Mouse (Mus musculus) ES-E14 (cell line): ENCODE results near the gene Gm10577. TPM values are rescaled to one million over a fixed set of nuclear protein-coding genes. Genes with fewer than 3 reads are reported as not detected.

Experiments used
- DNase-seq: peaks from one replicate; pipeline ENCODE4 v3.0.0-alpha.2; 2013; ENCODE audit warnings: low read depth, low spot score
- H3K27ac ChIP-seq: 2 replicates; pipeline ENCODE4 v1.5.1; 2012; ENCODE audit warnings: low read depth, mild to moderate bottlenecking, low read length, moderate library complexity, mixed read lengths; ENCODE audit not compliant: poor library complexity, insufficient read depth, severe bottlenecking
- H3K36me3 ChIP-seq: 2 replicates; pipeline ENCODE4 v1.6.1; 2012; ENCODE audit warnings: mild to moderate bottlenecking, low read length, moderate library complexity, mixed read lengths; ENCODE audit not compliant: control insufficient read depth, poor library complexity, insufficient read depth, severe bottlenecking
- H3K4me1 ChIP-seq, 2 experiments: fragments of 150-350 bp in 1 of 2; sonication (generic) in 1 of 2; 2 replicates each; pipeline ENCODE4 v1.6.1; 2012; ENCODE audit warnings: low read length in 2 of 2, mild to moderate bottlenecking in 1 of 2, mixed read lengths in 1 of 2; ENCODE audit not compliant: control insufficient read depth in 2 of 2, insufficient read depth in 2 of 2, poor library complexity in 1 of 2
- H3K4me3 ChIP-seq, 2 experiments: fragments of 150-350 bp in 1 of 2; sonication (generic) in 1 of 2; 2 replicates each; pipeline ENCODE4 v1.5.1; 2012; ENCODE audit warnings: low read length in 2 of 2, low read depth in 1 of 2, mild to moderate bottlenecking in 1 of 2, mixed read lengths in 1 of 2; ENCODE audit not compliant: insufficient read depth in 1 of 2, poor library complexity in 1 of 2, severe bottlenecking in 1 of 2
- H3K9ac ChIP-seq: 2 replicates; pipeline ENCODE4 v1.6.1; 2012; ENCODE audit warnings: low read depth, mild to moderate bottlenecking, low read length, mixed read lengths; ENCODE audit not compliant: poor library complexity, insufficient read depth, severe bottlenecking
- H3K9me3 ChIP-seq: fragments of 150-350 bp; sonication (generic); 2 replicates; pipeline ENCODE4 v1.6.1; 2012; ENCODE audit warnings: low read depth, mild to moderate bottlenecking, low read length; ENCODE audit not compliant: control insufficient read depth, insufficient read depth
- CHD2 ChIP-seq: IDR thresholded peaks from 2 replicates; pipeline ENCODE4 v1.6.1; 2014; ENCODE audit warnings: mild to moderate bottlenecking, low read depth, low read length, inconsistent platforms
- HCFC1 ChIP-seq: IDR thresholded peaks from 2 replicates; pipeline ENCODE4 v1.6.1; 2012; ENCODE audit warnings: low read length, inconsistent platforms, borderline replicate concordance; ENCODE audit not compliant: insufficient read depth
- MAFK ChIP-seq: IDR thresholded peaks from 2 replicates; pipeline ENCODE4 v1.6.1; 2014; ENCODE audit warnings: mild to moderate bottlenecking, low read depth, low read length, inconsistent platforms; ENCODE audit not compliant: insufficient read depth
- ZC3H11A ChIP-seq: IDR thresholded peaks from 2 replicates; pipeline ENCODE4 v1.6.1; 2012; ENCODE audit warnings: low read depth, mild to moderate bottlenecking, inconsistent platforms, low read length, borderline replicate concordance
- ZNF384 ChIP-seq: IDR thresholded peaks from 2 replicates; pipeline ENCODE4 v1.6.1; 2012; ENCODE audit warnings: low read depth, low read length, inconsistent platforms
- in situ Hi-C, 2 experiments: fragments of 600-800 bp; cut with MboI; formaldehyde crosslinking; loops; one replicate each; pipeline ENCODE4 v1.15.1; 2025; ENCODE audit warnings: low sequenced_read_pairs in 2 of 2, inconsistent platforms in 1 of 2; ENCODE audit not compliant: unreplicated experiment in 2 of 2
- total RNA-seq: library from RNA; depleted of rRNA; stranded (reverse); fragments of 300-350 nt; gene quantifications from 2 replicates; pipeline ENCODE4 v1.2.3, GENCODE M21; 2012

Gm10577 gene
- total RNA-seq, 1 experiment: not detected

GRCm38 (mm10) chr4:100994442-100995255 is 25.8 kb downstream of the Gm10577 start:
- Histone ChIP-seq H3K4me1 (no peaks in the 10 kb centered on the region), H3K4me3 (no peak overlapping the region), H3K9me3 (no peaks in the 10 kb centered on the region), H3K27ac (no peak overlapping the region), H3K9ac (no peak overlapping the region), H3K36me3 (no peaks in the 10 kb centered on the region; the same call in 1 of the 2 replicates)
- TF ChIP-seq HCFC1: no peak
- no peak for TF ChIP-seq ZC3H11A
- TF ChIP-seq MAFK: no peak
- TF ChIP-seq ZNF384: no peak
- TF ChIP-seq CHD2: no peak
- DNase-seq: no peak
- in situ Hi-C loops: loop anchor here in 1 of 2 experiments (25.0 kb wide), 1 partner anchor 257 kb away; no protein-coding TSS in a partner anchor

DNA sequence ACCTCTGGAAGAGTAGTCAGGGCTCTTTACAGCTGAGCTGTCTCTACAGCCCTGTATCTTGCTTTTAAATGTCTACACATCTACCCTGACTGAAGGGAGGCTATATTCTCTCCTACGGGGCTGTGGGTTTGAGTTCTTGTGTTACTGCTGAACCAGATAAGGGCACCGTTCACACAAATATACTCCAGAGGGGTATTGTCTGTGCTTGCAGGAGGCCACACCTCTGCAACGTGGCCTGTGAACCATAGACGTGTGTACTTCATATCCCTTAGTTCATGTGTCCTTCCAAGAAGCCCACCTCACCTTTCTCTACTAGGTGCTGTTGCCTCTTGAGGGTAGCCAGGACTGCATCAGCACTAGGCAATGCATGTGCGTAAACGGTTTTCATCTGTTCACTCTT is 28.4 kb downstream of the Gm10577 start:
- Histone ChIP-seq H3K9me3 (no peaks in the 10 kb centered on the region), H3K4me3 (no peak overlapping the region), H3K9ac (no peak overlapping the region), H3K36me3 (peaks cover 3% of the 10 kb centered on the region; the same call in 1 of the 2 replicates), H3K27ac (no peak overlapping the region), H3K4me1 (no peaks in the 10 kb centered on the region)
- DNase-seq: no peak
- in situ Hi-C loops: loop anchor here in 1 of 2 experiments (25.0 kb wide), 1 partner anchor 255 kb away; no protein-coding TSS in a partner anchor
- TF ChIP-seq HCFC1 (no peak), MAFK (no peak), ZC3H11A (no peak), ZNF384 (no peak), CHD2 (no peak)

DNA sequence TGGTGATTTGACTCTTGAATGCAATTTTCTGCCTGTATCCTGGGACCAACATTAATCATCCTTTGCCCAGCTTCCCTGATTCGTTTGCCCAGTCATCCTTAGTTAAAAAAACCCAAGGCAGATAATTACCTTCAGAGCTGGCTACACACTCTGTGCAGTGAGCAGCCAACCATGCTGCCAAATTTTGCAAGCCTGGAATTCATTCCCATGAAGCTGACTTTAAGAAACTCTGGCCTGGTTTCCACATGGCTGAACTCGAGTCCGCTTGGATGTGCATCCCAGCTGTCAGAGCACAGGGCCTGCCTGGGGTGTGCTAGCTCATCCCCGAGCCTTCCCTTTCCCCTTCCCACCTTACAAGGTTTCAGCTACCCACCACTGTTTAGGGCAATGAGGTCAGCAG is 29.5 kb downstream of the Gm10577 start:
- no peak for DNase-seq
- Histone ChIP-seq H3K4me1 (no peaks in the 10 kb centered on the region), H3K9me3 (no peaks in the 10 kb centered on the region), H3K36me3 (peaks cover 3% of the 10 kb centered on the region; the same call in 1 of the 2 replicates), H3K9ac (no peak overlapping the region), H3K4me3 (no peak overlapping the region), H3K27ac (no peak overlapping the region)
- in situ Hi-C loops: loop anchor here in 1 of 2 experiments (25.0 kb wide), 1 partner anchor 254 kb away; no protein-coding TSS in a partner anchor
- TF ChIP-seq ZNF384: no peak
- TF ChIP-seq HCFC1: no peak
- no peak for TF ChIP-seq CHD2
- TF ChIP-seq ZC3H11A: no peak
- TF ChIP-seq MAFK: no peak

GRCm38 (mm10) chr4:100988231-100988799 is 32.2 kb downstream of the Gm10577 start:
- Histone ChIP-seq H3K9me3 (no peaks in the 10 kb centered on the region), H3K4me3 (no peak overlapping the region), H3K27ac (no peak overlapping the region), H3K4me1 (no peaks in the 10 kb centered on the region), H3K36me3 (peaks cover 3% of the 10 kb centered on the region; the same call in 1 of the 2 replicates), H3K9ac (no peak overlapping the region)
- DNase-seq: peak; percentile 41
- TF ChIP-seq ZC3H11A (peak; percentile 9; the same call in 1 of the 2 replicates), ZNF384 (peak; percentile 94), MAFK (no peak), CHD2 (no peak), HCFC1 (no peak)
- in situ Hi-C loops: loop anchor here (10.0 to 25.0 kb wide), 2 partner anchors 251 to 264 kb away; no protein-coding TSS in a partner anchor
